Mouse (Mus musculus) myocyte (in vitro differentiated cells): ENCODE results near the gene Vmn2r84. TPM values are rescaled to one million over a fixed set of nuclear protein-coding genes. Genes with fewer than 3 reads are reported as not detected.
A peak's percentile ranks its signal among the peaks of the same experiment; 100 is the strongest.
"Not testable (repeated sequence)": the region's sequence is repeated elsewhere in the genome, so short reads cannot be mapped to it uniquely, and the experiment has no call there.

Source experiments
- H3K27me3 ChIP-seq: one replicate; pipeline ENCODE4 v1.6.1; 2011; ENCODE audit not compliant: control insufficient read depth, insufficient read depth, insufficient read length
- H3K36me3 ChIP-seq: one replicate; pipeline ENCODE4 v1.6.1; 2011; ENCODE audit not compliant: control insufficient read depth, insufficient read depth
- H3K4me2 ChIP-seq: one replicate; pipeline ENCODE4 v1.6.1; 2011; ENCODE audit warnings: low read depth, control low read depth
- H3K4me3 ChIP-seq: one replicate; pipeline ENCODE4 v1.5.1; 2011; ENCODE audit warnings: mild to moderate bottlenecking, control low read depth, moderate library complexity
- H3K79me2 ChIP-seq: one replicate; pipeline ENCODE4 v1.6.1; 2011; ENCODE audit not compliant: control insufficient read depth, insufficient read depth
- H3ac ChIP-seq: one replicate; pipeline ENCODE4 v1.6.1; 2011; ENCODE audit not compliant: control insufficient read depth, insufficient read length
- CEBPB ChIP-seq: IDR thresholded peaks from 2 replicates; pipeline ENCODE4 v1.6.1; 2011; ENCODE audit warnings: mild to moderate bottlenecking, moderate library complexity; ENCODE audit not compliant: poor library complexity, insufficient read depth, severe bottlenecking
- E2F4 ChIP-seq: IDR thresholded peaks from one replicate; pipeline ENCODE4 v1.6.1; 2011; ENCODE audit warnings: mild to moderate bottlenecking, control low read depth, moderate library complexity; ENCODE audit not compliant: insufficient read depth
- MYOD1 ChIP-seq, 3 experiments: IDR thresholded peaks; one replicate each; pipeline ENCODE4 v1.6.1; 2011; ENCODE audit warnings: control low read depth in 2 of 3, low read depth in 2 of 3, mild to moderate bottlenecking in 2 of 3, moderate library complexity in 1 of 3; ENCODE audit not compliant: insufficient read length in 2 of 3, control insufficient read depth in 1 of 3
- POLR2A ChIP-seq: IDR thresholded peaks from one replicate; pipeline ENCODE4 v1.6.1; 2011; ENCODE audit warnings: low read depth, mild to moderate bottlenecking, control low read depth, moderate library complexity; ENCODE audit not compliant: insufficient read length
- POLR2AphosphoS2 ChIP-seq: IDR thresholded peaks from one replicate; pipeline ENCODE4 v1.6.1; 2011; ENCODE audit warnings: low read depth, control low read depth; ENCODE audit not compliant: insufficient read length
- REST ChIP-seq: IDR thresholded peaks from one replicate; pipeline ENCODE4 v1.6.1; 2011; ENCODE audit warnings: mild to moderate bottlenecking, control low read depth, moderate library complexity; ENCODE audit not compliant: insufficient read depth, insufficient read length
- SRF ChIP-seq: IDR thresholded peaks from one replicate; pipeline ENCODE4 v1.6.1; 2011; ENCODE audit warnings: low read depth; ENCODE audit not compliant: control insufficient read depth, insufficient read length
- TCF12 ChIP-seq: IDR thresholded peaks from one replicate; pipeline ENCODE4 v1.6.1; 2011; ENCODE audit warnings: mild to moderate bottlenecking, control low read depth; ENCODE audit not compliant: poor library complexity, insufficient read depth, severe bottlenecking
- TCF3 ChIP-seq: IDR thresholded peaks from one replicate; pipeline ENCODE4 v1.6.1; 2011; ENCODE audit warnings: low read depth, control low read depth; ENCODE audit not compliant: insufficient read length
- USF1 ChIP-seq: IDR thresholded peaks from one replicate; pipeline ENCODE4 v1.6.1; 2011; ENCODE audit warnings: low read depth, mild to moderate bottlenecking, control low read depth, moderate library complexity
- polyA plus RNA-seq: library from polyadenylated mRNA; unstranded; fragments of >200 nt; fragmentation: generic; extraction: Trizol; gene quantifications from one replicate; pipeline ENCODE4 v1.2.1, GENCODE M21; 2012; ENCODE audit warnings: missing spikeins

Vmn2r84 gene
- not detected for polyA plus RNA-seq

- no peak for TF ChIP-seq TCF12
- Histone ChIP-seq H3K4me3 (no peak within 1 kb of the TSS), H3K4me2 (no peak within 1 kb of the TSS), H3K36me3 (no peaks in the 10 kb centered on the region), H3ac (no peak within 1 kb of the TSS), H3K79me2 (no peaks in the 10 kb centered on the region), H3K27me3 (no peaks in the 10 kb centered on the region)
Measured at GRCm38 (mm10) chr10:130394232-130394631, at the start of gene Vmn2r84. Gene Vmn2r84 (minus strand): TSS chr10:130394332.

GRCm38 (mm10) chr10:130434185-130434898 lies 40.2 kb upstream of the Vmn2r84 start:
- H3K79me2 ChIP-seq, result not testable (repeated sequence)

GRCm38 (mm10) chr10:130429603-130430002 lies 35.5 kb upstream of the Vmn2r84 start, which contains the start of gene Vmn2r85:
Gene Vmn2r85 (minus strand): TSS chr10:130429703.
- not testable (repeated sequence) for H3K36me3 ChIP-seq, H3K4me2 ChIP-seq, H3K4me3 ChIP-seq, H3K79me2 ChIP-seq, H3K27me3 ChIP-seq, H3ac ChIP-seq

More at GRCm38 (mm10) chr10:130434185-130434898, 40.2 kb upstream of the Vmn2r84 start:
- H3K27me3 ChIP-seq, H3K4me3 ChIP-seq, H3K36me3 ChIP-seq, H3ac ChIP-seq: not testable (repeated sequence)
- H3K4me2 ChIP-seq, result peak overlapping the region; percentile 72
- TF ChIP-seq USF1, result peak; percentile 82
- TF ChIP-seq CEBPB, result 0 out of 2 replicates have a peak, but pooled peaks have one; percentile 43
- peak; percentile 34 for TF ChIP-seq TCF12
- TF ChIP-seq MYOD1 (IDR thresholded peaks at IDR 0.05; ENCODE audit: control insufficient read depth in 1 of 3, insufficient read length in 2 of 3, low read depth in 2 of 3), result peak; percentile 31 to 67 (median 48)

- H3K27me3 ChIP-seq, H3K4me3 ChIP-seq, H3K36me3 ChIP-seq, H3K79me2 ChIP-seq, H3ac ChIP-seq, H3K4me2 ChIP-seq: not testable (repeated sequence)
- TF ChIP-seq CEBPB, result peak; percentile 88
Measured at GRCm38 (mm10) chr10:130422368-130422767, 28.2 kb upstream of the Vmn2r84 start.

GRCm38 (mm10) chr10:130420401-130420800 lies 26.3 kb upstream of the Vmn2r84 start:
- TF ChIP-seq POLR2A (no peak), USF1 (no peak), TCF3 (no peak), POLR2AphosphoS2 (no peak), TCF12 (no peak), MYOD1 (IDR thresholded peaks at IDR 0.05; ENCODE audit: control insufficient read depth in 1 of 3, insufficient read length in 2 of 3, low read depth in 2 of 3) (no peak), REST (no peak), SRF (no peak), CEBPB (no peak), E2F4 (no peak)
- H3K27me3 ChIP-seq, result no peaks in the 10 kb centered on the region
- H3K36me3 ChIP-seq, result no peaks in the 10 kb centered on the region

GRCm38 (mm10) chr10:130419954-130420353 lies 25.8 kb upstream of the Vmn2r84 start:
- not testable (repeated sequence) for H3K4me2 ChIP-seq, H3K27me3 ChIP-seq, H3K79me2 ChIP-seq, H3K4me3 ChIP-seq, H3ac ChIP-seq, H3K36me3 ChIP-seq

More at GRCm38 (mm10) chr10:130420401-130420800, 26.3 kb upstream of the Vmn2r84 start:
- H3K4me3 ChIP-seq, result no peak overlapping the region
- no peak overlapping the region for H3K4me2 ChIP-seq
- H3ac ChIP-seq, result no peak overlapping the region
- H3K79me2 ChIP-seq, result no peaks in the 10 kb centered on the region

- H3K79me2 ChIP-seq, H3ac ChIP-seq, H3K36me3 ChIP-seq, H3K27me3 ChIP-seq, H3K4me3 ChIP-seq, H3K4me2 ChIP-seq: not testable (repeated sequence)
Measured at GRCm38 (mm10) chr10:130416352-130416751, 22.2 kb upstream of the Vmn2r84 start.

- H3K4me2 ChIP-seq, H3K27me3 ChIP-seq, H3ac ChIP-seq, H3K79me2 ChIP-seq, H3K4me3 ChIP-seq, H3K36me3 ChIP-seq: not testable (repeated sequence)
Measured at GRCm38 (mm10) chr10:130412167-130412698, 18.1 kb upstream of the Vmn2r84 start.
